Mouse (Mus musculus): Measurements from ENCODE around the gene Mfsd14a.

Gene Mfsd14a

DNA sequence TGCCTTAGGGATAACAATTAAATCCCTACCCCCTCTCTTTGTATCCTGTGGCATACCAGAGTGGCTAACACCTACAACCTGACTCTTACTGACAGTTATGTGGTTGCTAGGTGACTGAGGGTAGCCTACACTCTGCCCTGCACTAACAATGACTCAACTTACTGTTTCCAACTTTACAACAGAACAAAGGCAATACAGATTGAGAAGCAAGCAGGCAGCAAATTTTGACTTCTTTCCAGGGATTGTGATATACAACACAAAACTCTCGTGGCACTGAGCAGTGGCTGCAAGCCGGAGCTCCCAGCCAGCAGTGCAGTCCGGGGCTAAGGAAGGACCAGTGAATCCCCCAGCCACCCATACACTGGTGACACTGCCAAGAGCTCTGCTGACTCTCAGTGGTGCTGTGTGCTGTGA lies 10.4 kb downstream of the Mfsd14a start:
- no peak for DNase-seq

DNA sequence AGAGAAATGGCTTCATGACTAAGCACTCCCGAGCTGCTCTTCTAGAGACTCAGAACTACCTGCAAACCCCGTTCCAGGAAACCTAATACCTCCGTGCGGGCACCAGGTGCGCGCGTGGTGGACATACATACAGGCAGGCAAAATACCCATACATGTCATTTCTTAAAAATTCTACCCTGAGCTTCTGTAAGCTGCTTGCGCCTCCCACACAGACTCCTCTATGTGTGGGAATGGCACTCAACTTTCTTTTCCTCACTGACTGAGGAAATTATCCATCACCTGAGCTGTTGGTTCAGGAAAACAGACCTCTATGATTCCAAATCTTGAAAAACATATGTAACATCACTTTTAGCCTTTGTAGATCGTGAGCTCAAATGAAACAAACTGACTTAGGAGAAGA lies 11.8 kb downstream of the Mfsd14a start:
- DNase-seq, result no peak

DNA sequence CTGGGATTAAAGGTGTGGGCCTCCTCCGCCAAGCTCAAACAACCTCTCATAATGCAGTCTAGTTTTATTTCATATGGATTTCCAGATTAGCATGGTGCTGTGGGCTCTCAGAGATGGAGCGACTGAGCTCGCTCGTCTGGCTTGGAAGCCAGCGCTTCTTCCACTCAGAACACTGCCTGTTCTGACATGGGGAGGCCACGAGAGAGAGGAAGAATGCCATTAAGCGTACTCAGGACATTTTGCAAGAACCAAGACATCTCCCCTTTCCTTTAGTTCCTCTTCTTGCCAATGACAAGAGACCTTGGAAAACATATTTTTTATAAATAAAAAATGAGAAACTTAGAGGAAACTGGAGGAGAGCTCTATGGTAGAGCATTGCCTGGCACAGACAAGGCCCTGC lies 13.7 kb downstream of the Mfsd14a start:
- no peak for DNase-seq

DNA sequence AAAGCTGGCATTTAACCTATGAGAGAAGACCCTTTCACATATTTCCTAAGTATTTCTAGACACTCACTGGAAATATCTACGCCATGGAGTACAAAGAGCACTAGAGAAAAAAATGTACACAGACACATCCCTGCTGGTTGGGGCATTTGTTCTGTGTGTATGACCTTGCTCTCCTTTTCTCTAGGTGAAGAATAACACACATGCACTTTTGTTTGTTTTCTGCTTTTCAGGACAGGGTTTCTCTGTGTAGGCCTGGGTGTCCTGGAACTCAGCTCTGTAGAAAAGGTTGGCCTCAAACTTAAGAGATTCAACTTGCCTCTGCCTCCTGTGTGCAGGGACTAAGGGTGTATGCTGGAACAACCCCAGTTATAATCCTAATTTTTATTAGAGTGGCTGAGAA lies 16.1 kb downstream of the Mfsd14a start:
- no peak for DNase-seq

DNA sequence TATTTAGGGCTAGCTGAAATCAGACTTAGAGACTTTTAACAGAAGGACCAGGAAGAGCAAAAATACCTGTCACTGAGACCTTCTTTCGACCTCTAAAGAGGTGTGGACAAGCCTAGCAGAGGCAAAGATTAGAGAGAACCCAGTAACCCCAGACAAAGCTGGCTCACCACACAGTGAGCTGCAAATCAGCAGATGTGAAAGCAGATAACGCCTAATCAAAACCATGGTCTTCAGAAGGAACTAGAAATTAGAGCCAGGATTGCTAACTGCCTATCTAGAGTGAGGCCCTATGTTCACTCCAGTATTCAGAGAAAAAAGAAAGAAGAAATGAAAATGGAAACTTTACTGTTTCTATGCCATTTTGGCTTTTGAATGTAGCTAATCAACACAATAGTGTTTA lies 20.1 kb downstream of the Mfsd14a start:
- no peak for DNase-seq

DNA sequence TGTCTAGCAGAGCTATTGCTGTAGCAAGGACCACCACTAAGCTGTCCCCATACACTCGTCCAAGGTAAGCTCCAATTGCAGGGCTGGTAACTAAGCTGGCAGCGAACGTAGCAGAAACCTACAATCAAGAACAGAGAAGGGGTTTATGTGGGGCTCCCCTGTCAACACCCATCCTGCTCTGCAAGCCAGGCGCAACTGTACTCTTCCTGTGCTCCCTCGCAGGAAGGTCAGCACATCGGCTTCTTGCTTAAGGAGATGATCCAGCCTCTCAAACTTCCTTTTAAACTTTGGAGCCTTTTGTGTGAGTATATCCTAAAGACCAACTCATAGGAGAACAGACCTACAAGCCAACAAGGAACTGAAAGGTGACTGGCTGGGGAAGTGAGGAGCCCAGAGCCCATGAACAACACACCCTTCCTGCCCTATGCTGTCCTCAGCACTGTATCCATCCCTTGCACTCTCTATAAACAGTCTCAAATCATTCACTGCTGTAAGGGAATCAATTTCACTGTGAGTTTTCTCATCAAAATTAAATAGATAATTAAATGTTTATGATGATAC lies 20.6 kb downstream of the Mfsd14a start:
- DNase-seq, result no peak

DNA sequence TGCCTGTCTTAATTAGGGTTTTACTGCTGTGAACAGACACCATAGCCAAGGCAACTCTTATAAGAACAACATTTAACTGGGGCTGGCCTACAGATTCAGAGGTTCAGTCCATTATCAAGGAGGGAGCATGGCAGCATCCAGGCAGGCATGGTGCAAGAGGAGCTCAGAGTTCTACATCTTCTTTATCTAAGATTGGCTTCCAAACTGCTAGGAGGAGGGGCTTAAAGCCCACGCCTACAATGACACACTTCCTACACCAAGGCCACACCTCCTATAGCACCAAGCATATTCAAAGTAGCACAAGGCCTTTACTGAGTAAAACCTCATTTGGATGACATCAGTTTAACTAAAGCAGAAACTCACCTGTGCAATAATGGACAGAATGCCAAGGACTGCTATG lies 22.5 kb downstream of the Mfsd14a start:
- DNase-seq, result no peak

DNA sequence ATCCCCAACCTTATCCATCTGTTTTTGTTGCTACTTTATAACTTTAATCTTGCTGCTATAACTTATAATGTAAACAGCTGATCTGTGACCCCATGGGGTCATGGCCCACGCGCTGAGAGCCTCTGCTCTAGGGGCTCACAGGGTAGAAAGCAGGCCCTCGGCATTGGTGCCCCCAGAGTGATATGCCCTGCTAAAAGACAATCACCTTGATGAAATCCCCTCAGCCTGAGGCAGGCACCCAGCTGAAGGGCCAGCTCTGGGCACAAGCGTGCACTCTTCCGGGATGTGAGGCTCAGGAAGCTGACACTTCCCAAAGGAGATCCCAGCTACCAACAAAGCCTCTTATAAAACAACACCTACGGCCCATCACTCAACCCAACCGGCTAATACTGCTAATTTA lies 23.9 kb downstream of the Mfsd14a start:
- no peak for DNase-seq

DNA sequence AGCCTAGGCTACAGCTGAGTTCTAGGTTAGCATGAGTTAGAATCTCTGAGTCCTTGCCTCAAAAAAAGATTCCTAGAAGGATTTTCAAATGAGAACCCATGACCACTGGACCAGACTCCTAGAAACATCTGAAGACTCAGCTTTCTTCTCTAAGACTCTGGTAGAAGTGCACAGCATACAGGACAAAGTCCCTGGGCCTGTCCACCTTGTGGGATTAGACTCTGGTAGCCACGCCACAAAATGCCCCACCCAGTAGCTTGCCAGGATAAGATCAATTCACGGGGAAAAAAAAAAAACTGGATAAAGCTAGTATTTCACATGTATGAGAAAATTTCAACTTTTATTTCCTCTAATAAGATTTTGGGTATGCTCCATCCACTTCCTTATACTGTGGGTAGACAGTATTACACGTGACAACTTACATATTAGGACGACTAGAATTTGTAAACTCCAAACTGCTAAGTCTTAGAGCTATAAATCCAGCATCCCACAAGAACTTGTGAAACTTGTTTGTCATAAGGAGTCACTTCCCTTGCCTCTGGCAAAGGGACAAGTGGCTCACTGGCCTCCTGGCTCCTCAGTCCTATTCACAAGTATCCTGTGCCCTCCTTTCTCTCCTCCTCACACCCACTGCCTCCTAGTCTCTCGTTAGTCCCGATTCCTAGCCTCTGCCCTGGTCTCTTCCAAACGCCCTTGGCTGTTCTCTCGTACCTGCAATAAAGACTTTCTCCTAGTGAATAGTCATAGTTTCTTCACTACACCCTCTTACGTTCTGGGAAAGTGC lies 24.6 kb downstream of the Mfsd14a start:
- no peak for DNase-seq

DNA sequence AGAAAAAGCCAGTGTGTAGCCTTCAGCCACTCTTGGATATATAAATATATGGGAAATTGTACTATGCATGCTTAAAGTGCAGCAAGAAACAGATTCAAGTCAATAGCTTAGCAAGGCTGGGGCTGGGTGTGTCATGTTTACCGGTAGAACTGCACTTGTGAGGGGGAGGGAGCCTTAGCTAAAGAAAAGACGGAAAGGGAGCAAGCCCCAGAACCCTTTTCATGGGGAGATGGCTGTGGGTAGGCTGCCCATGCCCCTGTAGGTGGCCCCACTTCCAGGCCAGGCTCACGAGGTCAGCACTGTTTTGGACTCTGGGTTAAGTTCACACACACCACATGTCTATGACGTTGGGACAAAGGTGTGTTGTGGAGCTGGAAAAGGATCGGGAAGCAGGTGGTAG lies 26.7 kb downstream of the Mfsd14a start:
- no peak for DNase-seq

DNA sequence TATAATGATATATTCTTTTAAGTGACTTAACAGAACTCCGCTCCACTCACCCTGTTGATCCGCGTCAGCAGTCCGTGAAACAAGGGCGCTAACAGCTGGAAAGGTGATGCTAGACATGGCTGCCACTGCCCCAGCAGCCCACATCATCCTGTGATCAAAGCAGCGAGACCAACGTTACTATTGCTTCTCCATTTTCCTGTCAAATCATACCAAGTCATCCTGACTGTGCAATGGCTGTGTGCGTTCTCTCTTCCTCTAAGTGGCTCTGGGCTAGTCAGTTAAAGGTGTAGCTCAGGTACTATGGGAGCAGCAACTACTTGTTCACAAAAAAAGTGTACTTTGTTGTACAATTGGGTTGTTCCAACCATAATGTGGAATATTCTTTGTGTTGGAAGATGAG lies 27.6 kb downstream of the Mfsd14a start:
- no peak for DNase-seq

DNA sequence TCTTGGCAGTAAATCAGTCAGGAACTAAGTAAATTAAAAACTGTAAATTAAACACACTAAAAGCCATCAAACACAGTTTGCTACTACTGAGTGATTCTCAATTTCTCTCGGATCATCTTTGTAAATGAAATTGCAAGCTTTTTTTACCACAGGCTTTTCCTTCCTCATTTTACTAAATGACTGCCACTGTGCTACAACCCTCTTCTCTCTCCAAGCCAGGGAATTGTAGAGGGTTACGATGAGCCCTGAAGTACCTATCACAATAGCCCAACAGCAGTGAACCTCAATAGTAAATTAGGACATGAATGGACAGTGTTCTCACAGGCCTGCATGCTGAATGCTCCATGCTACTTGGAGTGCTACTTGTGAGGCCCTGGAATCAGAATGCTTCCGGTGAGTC lies 28.4 kb downstream of the Mfsd14a start:
- no peak for DNase-seq

DNA sequence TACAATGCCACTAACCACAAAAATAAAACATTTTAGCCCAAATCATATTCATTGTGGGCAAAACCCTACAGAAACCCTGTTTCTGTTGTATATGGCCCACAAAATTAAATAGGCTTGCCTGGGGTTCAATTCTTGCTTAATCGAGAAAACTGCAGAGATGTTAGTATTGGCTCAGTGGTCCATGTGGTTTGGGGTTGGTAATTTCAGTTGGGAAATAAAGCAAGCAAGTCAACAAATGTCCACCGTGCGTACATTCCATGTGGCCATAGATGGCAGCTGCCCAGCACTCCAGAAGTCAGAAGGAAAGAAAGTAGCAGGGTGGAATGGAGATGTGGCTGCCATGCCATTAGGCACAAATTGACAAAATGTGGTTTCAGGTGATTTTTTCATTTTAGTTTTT lies 29.5 kb downstream of the Mfsd14a start:
- DNase-seq, result no peak

DNA sequence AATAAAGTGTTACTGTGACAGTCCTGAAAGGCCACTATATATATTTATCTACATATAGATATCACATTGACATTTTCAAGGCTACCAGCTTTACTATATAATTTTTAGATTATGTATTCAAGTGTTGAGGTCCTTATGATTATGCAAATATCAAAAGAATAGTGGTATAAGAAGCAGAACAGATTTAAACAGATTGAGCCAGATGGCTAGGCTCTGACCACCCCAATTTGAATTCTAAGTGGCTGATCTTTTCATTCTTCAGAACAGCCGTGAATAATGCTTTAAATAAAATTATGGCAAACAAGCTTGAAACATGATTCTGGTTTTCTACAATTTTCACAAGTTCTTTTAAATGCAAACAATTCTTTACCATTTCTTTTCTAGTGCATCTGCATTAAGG lies 31.0 kb downstream of the Mfsd14a start:
- no peak for DNase-seq

DNA sequence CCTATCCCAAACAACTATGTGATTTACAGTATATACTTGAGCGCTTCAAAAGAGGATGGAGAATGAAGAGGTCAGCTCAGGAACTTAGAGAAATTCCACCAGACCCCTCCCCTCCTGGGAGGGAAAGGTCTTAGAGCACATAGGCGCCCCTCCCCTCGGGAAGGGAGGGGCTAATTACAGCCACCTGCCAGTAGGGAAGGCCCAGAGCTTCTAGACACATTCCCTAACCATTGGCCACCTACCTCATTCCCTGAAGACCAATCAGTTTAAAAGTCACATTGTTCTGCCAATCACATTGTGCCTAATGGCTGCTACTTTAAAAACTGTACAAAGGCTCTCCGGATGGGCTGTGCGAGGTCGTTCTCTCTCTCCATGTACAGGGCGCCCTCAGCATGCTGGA lies 39.8 kb downstream of the Mfsd14a start:
- no peak for DNase-seq

DNA sequence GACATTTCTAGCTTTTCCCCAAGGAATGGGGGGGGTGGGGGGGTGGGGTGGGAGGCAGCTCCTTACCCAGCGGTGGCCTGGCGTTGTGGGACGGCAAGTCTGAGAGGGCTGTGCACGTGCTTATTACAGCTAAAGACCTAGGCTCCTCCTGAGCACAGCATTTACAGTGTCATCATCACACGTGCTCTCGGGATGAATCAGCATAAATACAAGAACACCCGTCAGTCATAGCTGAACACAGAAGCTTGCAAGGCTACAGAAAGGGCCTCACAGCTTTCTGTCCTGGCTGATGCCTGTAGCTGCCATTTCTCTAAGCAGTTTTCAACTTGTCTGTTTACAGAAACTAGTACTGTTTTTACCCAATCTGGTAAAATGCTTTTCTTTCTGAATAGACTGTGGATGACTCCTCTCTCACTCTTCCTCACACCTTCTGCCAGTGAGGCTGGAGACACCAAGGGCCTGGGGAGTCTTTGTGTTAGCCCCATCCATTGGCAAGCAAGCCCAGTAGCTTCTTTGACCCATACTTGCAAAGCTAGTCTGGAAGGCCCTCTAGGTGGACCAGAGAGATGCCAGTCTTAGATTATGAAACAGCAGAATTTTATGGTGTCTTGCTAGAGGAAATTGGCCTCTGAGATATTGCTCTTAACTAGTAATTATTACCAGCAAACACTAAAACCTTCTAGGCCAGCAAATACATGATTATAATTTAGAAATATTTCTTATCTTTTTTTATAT lies 41.7 kb downstream of the Mfsd14a start:
- DNase-seq, result no peak

DNA sequence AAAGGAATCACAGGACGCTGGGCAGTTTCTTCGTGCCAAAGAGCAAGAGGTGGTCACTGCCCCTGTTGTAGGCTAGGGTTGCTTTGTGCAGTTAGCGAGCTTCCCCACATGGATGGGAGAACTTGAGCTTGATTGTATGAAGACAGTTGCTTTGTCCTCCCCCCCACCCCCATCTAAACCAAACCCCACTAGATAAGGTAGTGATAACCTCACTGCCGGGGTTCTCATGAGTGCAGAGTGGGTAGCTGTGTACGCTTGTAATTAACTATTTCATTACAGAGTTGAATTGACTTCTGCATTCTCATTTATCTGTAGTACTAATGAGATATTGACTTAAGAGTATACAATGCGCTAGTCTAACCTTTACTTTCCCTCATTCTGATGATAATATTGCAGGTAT lies 43.6 kb downstream of the Mfsd14a start:
- DNase-seq, result no peak

DNA sequence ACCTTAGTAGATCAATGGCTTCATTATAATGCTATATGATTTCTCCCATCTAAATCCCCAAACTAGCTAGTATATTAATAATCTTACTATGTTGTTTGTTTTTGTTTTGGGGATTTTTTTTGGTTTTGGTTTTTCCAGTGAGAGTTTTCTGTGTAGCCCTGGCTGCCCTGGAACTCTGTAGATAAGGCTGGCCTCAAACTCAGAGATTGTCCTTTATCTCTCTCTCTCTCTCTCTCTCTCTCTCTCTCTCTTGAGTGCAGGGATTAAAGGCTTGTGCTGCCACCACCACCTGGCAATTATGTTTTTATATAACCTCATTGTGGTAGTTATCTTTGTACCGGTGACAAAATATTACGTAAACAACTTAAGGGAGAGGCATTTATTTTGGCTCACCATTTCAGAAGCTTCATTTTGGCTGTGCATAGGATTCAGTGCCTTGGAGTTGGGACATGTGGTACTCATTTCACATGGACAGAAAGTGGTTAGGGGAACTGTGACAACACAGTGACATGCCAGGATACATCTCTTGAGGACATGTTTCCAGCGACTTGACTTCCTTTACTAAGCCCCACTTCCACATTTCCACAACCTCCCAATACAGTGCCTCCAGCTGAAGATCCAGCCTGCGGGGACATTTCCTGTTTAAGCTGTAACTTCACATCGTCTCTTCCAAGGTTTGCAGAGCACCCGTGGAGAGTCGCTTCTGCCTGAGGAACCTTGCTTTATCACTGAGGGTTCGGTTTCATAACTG lies 47.0 kb downstream of the Mfsd14a start:
- no peak for DNase-seq

DNA sequence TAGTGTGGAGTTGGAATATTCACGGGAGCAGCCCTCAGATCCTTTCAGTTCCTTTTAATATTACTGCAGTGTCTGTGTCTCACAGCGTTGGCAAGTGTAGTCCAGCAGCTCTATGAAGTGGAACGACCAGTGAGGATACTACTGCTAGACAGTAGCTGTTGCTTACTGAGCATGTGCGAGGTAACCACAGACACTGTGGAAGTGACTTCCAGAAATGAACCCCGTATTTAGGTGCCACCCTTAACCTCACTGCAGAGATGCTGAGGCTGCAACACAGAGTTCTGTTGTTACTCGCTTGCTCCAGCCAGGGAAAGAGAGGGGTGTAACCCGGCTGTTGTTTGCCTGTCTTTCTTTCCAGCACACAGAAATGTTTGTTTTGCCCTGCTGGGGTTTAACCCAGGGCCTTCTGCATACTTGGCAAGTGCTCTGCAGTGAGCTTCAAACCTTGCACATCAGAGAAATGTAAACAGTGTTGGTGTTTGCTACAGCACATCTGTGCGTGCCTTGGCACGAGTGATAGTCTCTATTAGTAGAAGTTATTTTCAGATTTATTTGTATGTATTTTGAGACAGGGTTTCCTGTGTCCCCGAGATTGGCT lies 48.1 kb downstream of the Mfsd14a start, which contains the start of gene Trmt13:
TSS of gene Trmt13 (minus strand) at position 293 of the 598 bp plus-strand sequence.
- DNase-seq, result no peak

DNA sequence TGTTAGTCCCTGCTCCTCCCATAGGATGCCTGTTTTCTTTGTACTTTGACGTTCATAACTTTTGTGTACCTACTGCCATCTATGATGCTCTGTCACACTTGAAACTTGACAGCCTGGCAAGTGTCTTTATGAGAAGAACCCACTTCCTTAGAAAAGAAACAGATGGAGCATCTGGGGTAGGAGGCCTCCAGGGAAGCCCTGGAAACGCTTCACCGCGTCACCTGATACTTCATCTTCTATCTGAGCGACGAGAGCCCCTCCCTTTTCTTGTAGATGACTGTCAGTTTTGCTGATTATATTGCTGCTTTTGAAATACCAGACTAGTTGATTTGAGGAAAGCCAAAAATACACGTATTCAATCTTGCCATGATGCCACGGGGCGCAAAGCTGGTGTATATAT lies 57.9 kb downstream of the Mfsd14a start:
- DNase-seq, result no peak

DNA sequence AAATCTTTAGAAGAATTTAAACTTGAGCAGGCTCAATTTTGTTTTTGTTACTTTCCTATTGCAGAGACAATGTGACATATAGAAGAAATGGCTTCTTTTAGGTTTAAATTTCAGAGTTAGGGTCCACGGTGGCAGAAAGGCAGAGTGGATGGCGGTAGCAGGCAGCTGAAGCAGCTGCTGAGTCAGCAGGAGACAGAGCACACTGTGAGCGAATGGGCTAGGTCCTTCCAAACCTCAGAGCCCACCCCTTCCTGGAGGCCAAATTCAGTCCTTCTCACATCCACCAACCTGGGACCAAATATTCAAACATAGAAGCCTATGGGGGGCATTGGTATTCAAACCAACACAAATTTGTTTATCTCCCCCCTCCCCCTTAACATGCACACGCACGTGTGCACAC lies 60.7 kb downstream of the Mfsd14a start:
- no peak for DNase-seq

DNA sequence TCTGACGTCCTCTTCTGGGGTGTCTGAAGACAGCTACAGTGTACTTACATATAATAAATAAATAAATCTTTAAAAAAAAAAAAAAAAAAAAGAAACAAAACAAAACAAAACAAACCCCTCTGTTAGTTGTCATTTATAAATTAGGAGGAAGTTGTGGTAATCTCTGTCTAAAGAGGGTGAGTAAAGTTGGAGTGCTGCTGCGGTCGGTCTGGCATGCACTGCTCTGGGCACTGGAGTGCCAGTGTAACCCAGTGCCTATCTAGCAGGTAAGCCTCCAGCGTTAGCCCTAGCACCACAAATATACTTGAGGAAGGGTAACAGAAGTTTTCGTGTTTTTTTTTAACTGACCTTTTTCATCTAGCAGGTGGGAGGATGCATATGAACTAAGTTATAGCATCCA lies 61.5 kb downstream of the Mfsd14a start:
- DNase-seq, result no peak

DNA sequence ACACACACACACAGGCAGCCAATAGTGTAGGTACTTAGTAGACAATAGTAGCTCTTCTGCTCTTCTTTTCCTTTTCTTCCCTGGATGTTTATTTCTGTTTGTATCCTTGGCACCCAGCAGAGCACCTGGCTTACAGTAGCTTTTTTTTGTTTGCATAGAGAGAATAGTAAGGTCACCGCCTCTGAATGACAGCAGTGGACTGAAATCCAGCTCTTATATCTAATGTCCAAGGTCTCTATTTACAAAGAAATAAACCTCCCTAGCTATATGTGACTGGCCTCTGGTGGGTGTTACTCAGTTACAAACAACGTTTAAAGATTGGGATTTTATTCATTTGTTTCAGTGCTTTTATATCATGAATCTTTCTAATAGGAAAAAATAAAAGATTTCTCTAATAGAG lies 62.8 kb downstream of the Mfsd14a start:
- DNase-seq, result no peak

Data from right cerebral cortex, postnatal 14 days (tissue).